Mouse (Mus musculus) myocyte (in vitro differentiated cells): ENCODE measurements at regions not wholly inside any gene's neighbourhood (a gene's known extent, or its start where the extent isn't known, plus 50 kb on each side); places are given as distances from the start of the nearest gene placed in this dataset.

Source experiments
- CEBPB ChIP-seq: IDR thresholded peaks from 2 replicates; pipeline ENCODE4 v1.6.1; 2011; ENCODE audit warnings: mild to moderate bottlenecking, moderate library complexity; ENCODE audit not compliant: poor library complexity, insufficient read depth, severe bottlenecking
- E2F4 ChIP-seq: IDR thresholded peaks from one replicate; pipeline ENCODE4 v1.6.1; 2011; ENCODE audit warnings: mild to moderate bottlenecking, control low read depth, moderate library complexity; ENCODE audit not compliant: insufficient read depth
- MAX ChIP-seq: IDR thresholded peaks from one replicate; pipeline ENCODE4 v1.6.1; 2011; ENCODE audit warnings: low read depth, mild to moderate bottlenecking, control low read depth
- MYOD1 ChIP-seq, 3 experiments: IDR thresholded peaks; one replicate each; pipeline ENCODE4 v1.6.1; 2011; ENCODE audit warnings: control low read depth in 2 of 3, low read depth in 2 of 3, mild to moderate bottlenecking in 2 of 3, moderate library complexity in 1 of 3; ENCODE audit not compliant: insufficient read length in 2 of 3, control insufficient read depth in 1 of 3
- MYOG ChIP-seq, 3 experiments: IDR thresholded peaks; one replicate each; pipeline ENCODE4 v1.6.1; 2011; ENCODE audit warnings: control low read depth in 2 of 3, low read depth in 2 of 3, mild to moderate bottlenecking in 2 of 3; ENCODE audit not compliant: insufficient read length in 2 of 3, control insufficient read depth in 1 of 3, insufficient read depth in 1 of 3
- POLR2A ChIP-seq: IDR thresholded peaks from one replicate; pipeline ENCODE4 v1.6.1; 2011; ENCODE audit warnings: low read depth, mild to moderate bottlenecking, control low read depth, moderate library complexity; ENCODE audit not compliant: insufficient read length
- POLR2AphosphoS2 ChIP-seq: IDR thresholded peaks from one replicate; pipeline ENCODE4 v1.6.1; 2011; ENCODE audit warnings: low read depth, control low read depth; ENCODE audit not compliant: insufficient read length
- REST ChIP-seq: IDR thresholded peaks from one replicate; pipeline ENCODE4 v1.6.1; 2011; ENCODE audit warnings: mild to moderate bottlenecking, control low read depth, moderate library complexity; ENCODE audit not compliant: insufficient read depth, insufficient read length
- TCF12 ChIP-seq: IDR thresholded peaks from one replicate; pipeline ENCODE4 v1.6.1; 2011; ENCODE audit warnings: mild to moderate bottlenecking, control low read depth; ENCODE audit not compliant: poor library complexity, insufficient read depth, severe bottlenecking
- TCF3 ChIP-seq: IDR thresholded peaks from one replicate; pipeline ENCODE4 v1.6.1; 2011; ENCODE audit warnings: low read depth, control low read depth; ENCODE audit not compliant: insufficient read length
- USF1 ChIP-seq: IDR thresholded peaks from one replicate; pipeline ENCODE4 v1.6.1; 2011; ENCODE audit warnings: low read depth, mild to moderate bottlenecking, control low read depth, moderate library complexity

DNA sequence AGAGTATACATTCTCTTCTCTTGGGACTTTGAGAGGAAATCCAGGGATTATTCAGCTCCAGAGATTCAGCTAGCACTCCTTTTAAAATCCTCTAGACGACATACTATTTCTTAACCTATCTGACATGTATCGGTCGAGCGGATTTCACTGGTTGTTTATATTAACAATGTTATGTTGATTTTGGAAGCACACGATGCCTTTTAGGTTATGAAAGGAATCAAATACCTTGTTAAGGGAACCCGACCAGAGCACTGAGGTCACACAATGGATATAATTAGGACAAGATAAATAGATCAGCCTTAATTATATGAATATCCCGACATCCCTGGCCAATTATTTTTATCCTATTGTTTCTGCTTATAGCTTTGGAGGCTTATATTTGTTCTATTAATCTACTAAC is 850.4 kb downstream of the Robo2 start:
- TF ChIP-seq POLR2A (no peak), POLR2AphosphoS2 (no peak), E2F4 (no peak), TCF3 (no peak), TCF12 (no peak), USF1 (no peak), REST (no peak), MAX (no peak), CEBPB (no peak), MYOG (IDR thresholded peaks at IDR 0.05; ENCODE audit: control insufficient read depth in 1 of 3, insufficient read depth in 1 of 3, insufficient read length in 2 of 3, low read depth in 2 of 3) (no peak), MYOD1 (IDR thresholded peaks at IDR 0.05; ENCODE audit: control insufficient read depth in 1 of 3, insufficient read length in 2 of 3, low read depth in 2 of 3) (no peak)
